Mouse (Mus musculus): ENCODE results near the gene Jup.

Jup gene

GRCm38 (mm10) chr11:100397600-100398389, at the start of gene Jup:
Gene Jup (minus strand): TSS chr11:100397763.
- peak; percentile 98 for DNase-seq (ENCODE audit: low read depth, low spot score)

GRCm38 (mm10) chr11:100442625-100443024, 45.1 kb upstream of the Jup start:
- DNase-seq (ENCODE audit: low read depth, low spot score): no peak

DNA sequence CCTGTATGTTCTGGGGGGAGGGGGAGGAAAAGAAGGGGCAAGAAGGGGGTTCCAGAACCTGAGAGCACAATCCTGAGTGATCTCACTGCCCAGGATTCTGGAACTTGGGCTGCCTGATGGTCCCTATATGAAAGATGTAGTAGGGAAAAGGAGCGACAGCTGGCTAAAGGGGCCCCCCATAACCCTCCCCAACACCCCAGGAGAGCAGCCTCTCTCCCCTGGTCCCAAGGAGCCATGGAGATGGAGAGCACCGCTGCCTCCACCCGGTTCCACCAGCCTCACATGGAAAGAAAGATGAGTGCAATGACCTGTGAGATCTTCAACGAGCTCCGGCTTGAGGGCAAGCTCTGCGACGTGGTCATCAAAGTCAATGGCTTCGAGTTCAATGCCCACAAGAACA, 44.2 kb upstream of the Jup start, which contains the start of the genes Nt5c3b and Klhl10:
Gene Nt5c3b, minus strand, starts transcription at position 12 of the 400 bp plus-strand sequence.
Gene Klhl10, plus strand, starts transcription at position 121 of the 400 bp plus-strand sequence.
- DNase-seq (ENCODE audit: low read depth, low spot score): no peak

GRCm38 (mm10) chr11:100440691-100441522, 43.3 kb upstream of the Jup start:
- DNase-seq (ENCODE audit: low read depth, low spot score): peak; percentile 67

GRCm38 (mm10) chr11:100437901-100438300, 40.3 kb upstream of the Jup start:
- DNase-seq (ENCODE audit: low read depth, low spot score): no peak

DNA sequence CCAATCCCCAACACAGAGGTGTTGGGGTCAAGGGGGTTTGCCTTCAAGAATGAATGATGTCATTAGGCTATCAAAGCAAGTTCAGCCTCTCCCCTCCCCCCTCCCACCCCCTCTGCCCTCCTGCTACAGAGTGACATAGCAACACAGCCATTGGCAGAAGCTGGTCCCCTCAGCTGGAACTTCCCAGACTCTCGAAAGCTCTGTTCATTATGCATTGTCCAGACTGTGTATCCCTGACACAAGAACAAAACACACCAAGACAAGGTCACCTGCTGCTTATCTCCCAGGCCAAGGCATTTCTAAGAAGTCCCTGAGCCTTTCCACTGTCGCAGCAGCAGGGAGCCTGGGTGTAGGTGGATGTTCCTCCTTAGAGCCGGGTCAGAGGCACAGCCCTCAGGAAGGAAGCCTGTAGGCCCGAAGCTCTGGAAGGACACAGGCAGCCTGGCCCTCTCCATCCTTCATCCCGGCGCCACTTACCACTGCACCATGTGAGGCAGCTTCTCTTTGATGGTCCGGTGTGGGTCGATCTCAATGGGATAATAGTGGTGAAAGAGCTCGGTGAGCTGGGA, 38.2 kb upstream of the Jup start:
- no peak for DNase-seq (ENCODE audit: low read depth, low spot score)

DNA sequence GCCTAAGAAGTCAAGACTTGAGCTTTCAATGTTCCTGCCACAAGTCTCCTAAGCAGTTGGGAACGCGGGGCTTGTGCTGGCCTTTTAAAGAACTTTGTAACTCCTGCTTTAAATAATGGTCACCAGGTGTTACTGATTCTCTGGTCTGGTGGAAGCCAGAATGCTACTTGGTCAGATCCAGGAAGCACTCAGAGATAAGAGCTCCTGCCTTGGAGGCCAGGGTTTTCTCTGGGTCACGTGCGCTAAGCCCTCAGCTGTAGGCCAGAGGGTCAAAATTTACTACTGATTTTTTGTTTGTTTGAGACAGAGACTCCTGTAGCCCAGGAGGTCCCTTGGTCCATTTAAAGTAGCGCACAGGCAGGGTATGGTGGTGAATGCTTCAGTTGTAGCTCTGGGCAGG, 34.4 kb upstream of the Jup start:
- no peak for DNase-seq (ENCODE audit: low read depth, low spot score)

DNA sequence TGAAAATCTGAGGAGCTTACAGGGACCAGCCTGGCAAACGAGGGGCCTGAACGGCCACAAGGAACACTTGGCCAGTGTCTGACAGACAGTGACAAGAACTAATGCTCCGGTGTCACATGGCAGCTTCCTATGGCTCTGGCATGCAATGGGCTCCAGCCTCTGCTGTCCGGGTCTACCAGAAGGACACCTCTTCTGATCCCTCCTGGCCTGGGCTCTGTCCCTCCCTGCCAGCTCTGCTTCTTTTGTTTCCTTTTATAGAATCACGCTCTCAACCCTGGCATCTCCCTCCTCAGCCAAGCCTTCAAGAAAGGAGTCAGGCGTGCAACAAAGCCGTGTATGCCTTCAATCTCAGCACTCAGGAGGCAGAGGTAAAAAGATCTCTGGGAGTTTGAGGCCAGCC, 32.5 kb upstream of the Jup start:
- DNase-seq (ENCODE audit: low read depth, low spot score): no peak

GRCm38 (mm10) chr11:100428612-100429199, 31.1 kb upstream of the Jup start:
- no peak for DNase-seq (ENCODE audit: low read depth, low spot score)

DNA sequence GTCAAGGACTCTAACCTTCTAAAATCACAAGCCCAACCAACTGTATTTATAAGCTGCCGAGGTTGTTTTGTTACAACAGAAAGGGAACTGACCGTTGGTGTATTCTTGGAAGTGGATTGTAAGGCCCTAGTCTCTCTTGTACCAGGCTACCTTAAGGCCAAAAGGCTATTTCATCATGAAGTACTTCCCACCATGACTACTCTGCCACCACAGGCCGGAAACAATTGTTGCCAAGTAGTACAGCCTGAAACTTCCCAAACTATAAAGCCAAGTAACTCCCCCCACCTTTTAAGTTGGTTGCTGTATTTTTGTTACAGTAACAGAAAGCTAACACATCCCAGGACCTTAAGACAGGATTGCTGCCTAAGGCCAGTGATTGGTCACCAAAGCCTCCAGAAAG, 29.3 kb upstream of the Jup start:
- no peak for DNase-seq (ENCODE audit: low read depth, low spot score)

DNA sequence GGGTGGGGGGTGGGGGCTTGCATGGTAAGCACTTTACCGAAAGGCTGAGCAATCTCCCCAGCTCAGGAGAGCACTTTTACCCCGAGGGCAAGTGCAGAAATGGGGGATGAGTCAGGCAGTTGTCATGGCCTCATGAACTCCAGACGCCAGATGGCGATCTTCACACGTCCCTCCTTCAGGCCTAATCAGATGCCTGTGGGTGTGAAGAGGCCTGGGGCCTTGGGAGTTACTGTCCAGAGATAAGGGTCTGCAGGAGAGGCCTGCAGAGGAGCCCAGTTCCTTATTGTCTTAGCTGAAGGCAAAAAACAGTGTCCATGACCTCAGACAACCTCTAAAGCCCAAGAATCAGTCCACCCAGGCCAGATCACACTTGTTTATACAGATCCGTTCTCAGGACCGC, 28.3 kb upstream of the Jup start:
- DNase-seq (ENCODE audit: low read depth, low spot score): no peak

DNA sequence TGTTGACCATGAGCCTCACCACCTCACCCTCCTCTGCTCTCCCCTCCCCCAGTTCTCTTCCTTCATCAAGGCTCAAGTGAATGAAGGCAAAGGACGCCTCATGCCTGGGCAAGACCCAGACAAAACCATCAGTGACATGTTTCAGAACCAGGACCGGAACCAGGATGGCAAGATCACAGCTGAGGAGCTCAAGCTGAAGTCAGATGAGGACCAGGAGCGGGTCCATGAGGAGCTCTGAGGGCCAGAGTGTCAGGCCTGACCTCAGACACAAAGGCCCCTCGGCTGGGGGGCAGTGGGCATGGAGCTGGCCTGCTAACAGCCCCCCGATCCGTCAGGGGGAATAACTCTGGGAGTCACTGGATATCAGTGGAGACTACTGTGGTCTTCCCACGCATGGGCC, 26.3 kb upstream of the Jup start:
- DNase-seq (ENCODE audit: low read depth, low spot score): no peak

DNA sequence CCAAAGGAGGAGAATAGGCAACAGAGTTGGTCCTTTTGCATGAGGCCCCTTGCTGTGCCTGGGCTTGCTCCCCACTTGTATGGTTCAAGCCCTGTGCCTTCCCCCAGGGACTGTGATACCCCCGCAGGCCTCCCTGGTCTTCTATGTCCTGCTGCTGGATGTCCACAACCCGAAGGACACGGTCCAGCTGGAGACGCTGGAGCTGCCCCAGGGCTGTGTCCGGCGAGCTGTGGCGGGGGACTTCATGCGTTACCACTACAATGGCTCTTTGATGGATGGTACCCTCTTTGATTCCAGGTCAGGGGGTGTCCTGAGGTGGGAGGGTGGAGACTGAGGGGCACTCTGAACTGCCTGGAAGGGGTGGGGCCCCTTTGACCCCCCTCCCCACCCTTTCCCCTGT, 24.0 kb upstream of the Jup start:
- DNase-seq (ENCODE audit: low read depth, low spot score): no peak

DNA sequence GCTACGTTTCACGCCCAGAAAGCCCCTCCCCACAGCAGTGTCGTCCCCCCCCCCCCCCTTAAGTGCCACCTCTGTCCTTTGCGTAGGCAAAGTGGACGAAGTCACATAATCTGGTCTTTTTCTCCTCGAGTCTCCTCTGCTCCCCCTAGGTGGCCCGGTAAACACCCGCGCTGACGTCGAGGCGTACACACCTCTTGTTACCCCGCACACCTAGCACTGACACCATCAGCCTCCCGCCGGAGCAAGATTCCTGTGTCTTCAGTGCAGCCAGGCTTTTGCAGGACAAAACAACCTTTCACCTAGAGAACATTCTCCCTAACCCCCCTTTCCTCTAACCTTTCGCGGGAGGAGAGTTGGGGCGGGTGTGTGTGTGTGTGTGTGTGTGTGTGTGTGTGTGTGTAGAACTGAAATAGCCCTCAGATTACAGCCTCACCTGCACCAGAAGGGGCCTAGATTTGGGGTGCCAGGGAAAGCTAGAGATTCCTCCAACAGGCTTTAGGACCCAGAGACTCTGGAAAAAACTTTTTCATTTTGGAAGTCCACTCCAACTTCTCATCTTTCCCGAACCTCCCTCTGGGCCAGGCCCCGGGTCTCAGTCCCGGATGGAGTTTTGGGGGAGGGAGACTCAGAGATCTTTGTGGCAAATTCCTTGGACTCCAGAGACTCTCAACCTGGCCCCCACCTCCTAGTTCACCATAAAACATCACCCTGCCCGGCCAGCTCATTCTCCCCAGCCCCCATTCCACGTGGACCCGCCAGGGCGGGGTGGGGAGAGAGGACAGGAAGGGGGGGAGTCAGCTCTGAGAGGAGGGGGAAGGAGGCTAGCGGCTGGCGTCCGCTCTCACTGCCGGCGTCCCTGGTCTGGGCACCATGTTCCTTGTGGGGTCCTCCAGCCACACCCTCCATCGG, 17.6 kb upstream of the Jup start, which contains the start of gene Fkbp10:
Gene Fkbp10, plus strand, starts transcription at position 784 of the 909 bp plus-strand sequence.
- no peak for DNase-seq (ENCODE audit: low read depth, low spot score)

- no peak for DNase-seq (ENCODE audit: low read depth, low spot score)
These were observed 16.7 kb upstream of the Jup start, which contains the start of gene P3h4 for GRCm38 (mm10) chr11:100414021-100414913. Gene P3h4 (minus strand): TSS chr11:100414836.

DNA sequence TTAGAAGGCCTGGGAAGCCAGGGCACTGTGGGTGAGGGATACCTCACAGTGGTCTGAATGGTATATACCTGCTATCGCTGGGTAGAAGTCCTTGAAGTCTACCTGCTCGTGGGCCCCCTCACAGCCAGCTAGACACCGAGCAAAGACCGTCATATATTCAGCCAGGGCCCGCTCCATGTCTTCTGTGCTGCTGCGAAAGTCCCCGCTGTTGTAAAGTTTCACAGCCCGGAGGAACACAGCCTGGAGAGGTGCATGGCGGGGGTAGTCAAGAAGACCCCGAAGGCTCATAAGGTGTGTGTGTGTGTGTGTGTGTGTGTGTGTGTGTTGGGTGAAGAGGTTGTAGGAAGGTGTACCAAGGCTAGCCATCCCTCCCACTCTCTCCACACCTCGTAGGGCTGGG, 16.0 kb upstream of the Jup start:
- no peak for DNase-seq (ENCODE audit: low read depth, low spot score)

DNA sequence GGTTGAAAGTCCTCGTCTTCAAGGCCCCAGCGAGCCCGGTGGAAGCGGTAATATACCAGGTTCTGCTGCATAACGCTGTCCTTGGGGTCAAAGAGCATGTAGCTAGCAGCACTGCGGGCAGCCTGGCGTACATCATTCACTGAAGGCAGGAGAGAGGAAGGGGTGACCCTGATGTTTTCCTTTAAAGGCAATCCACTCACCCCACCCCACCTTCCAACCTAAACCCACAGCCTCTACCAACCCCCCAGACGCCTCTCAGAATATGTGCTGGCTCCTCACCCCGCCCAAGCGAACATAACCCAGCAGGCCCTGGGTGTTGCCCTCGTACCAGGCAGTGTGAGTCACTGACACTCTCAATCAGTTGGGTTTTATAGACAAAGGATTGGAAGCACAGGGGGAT, 14.2 kb upstream of the Jup start:
- no peak for DNase-seq (ENCODE audit: low read depth, low spot score)

- no peak for DNase-seq (ENCODE audit: low read depth, low spot score)
These were observed 12.1 kb upstream of the Jup start for GRCm38 (mm10) chr11:100409686-100410085.

GRCm38 (mm10) chr11:100408835-100409462, 11.4 kb upstream of the Jup start:
- DNase-seq (ENCODE audit: low read depth, low spot score): no peak

All from telencephalon, adult 2 months (tissue).